Mouse (Mus musculus): Measurements from ENCODE around the gene Myl12a. TPM values are rescaled to one million over a fixed set of nuclear protein-coding genes. Genes with fewer than 3 reads are reported as not detected.

Myl12a gene
- polyA plus RNA-seq, 1 experiment from 2014 or later: 417 TPM

DNA sequence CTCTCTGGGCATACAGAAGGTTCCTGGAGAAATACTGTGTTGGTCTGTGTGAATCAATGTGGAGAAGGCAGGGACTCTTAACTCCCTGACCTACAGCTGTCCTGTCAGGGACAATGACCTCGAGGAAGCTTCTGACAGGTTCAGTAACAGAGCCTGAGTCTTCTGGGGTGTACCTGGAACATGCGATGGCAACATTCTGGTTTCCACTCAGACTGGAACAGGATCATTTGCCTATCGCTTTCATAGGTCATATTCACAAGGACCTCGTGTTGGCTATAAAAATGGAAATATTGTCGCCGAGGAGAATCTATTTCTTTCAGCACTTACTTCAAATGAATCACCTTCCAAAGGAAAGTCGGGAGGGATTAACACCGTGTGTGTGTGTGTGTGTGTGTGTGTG, 23.2 kb upstream of the Myl12a start:
- no peak for ATAC-seq
- 76% methylated on average over 8 of the region's 8 CpGs for WGBS
- Histone ChIP-seq H3K36me3 (ENCODE audit: control insufficient read depth, insufficient read depth) (no peaks in the 10 kb centered on the region), H3K9ac (ENCODE audit: low read depth, low read length) (no peak overlapping the region), H3K27me3 (replicated peaks; ENCODE audit: control insufficient read depth, insufficient read depth, low read length) (no peaks in the 10 kb centered on the region), H3K4me3 (ENCODE audit: low read depth, low read length) (no peak overlapping the region), H3K4me2 (replicated peaks; ENCODE audit: low read depth) (no peak overlapping the region), H3K27ac (ENCODE audit: low read depth, low read length) (no peak overlapping the region), H3K9me3 (ENCODE audit: control insufficient read depth) (no peaks in the 10 kb centered on the region), H3K4me1 (replicated peaks; ENCODE audit: control insufficient read depth, insufficient read depth, low read length) (no peaks in the 10 kb centered on the region)
- TF ChIP-seq CTCF (IDR thresholded peaks at IDR 0.05; ENCODE audit: low read depth): no peak

DNA sequence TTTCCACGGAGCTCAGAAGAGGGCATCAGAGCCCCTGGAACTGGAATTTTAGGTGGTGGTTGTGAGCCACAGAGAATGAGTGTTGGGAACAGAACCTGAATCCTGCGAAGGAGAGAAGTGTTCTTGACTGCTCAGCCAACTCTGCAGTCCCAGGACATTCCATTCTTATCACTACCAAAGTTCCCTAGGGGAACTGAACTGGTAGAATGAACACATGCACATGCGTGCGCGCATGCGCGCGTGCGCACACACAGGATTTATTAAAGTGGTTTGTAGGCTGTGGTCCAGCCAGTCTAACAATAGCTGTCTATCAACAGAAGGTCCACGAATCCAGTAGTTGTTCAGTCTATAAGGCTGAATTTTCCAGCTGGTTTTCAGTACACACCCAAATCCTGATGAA, 21.4 kb upstream of the Myl12a start:
- no peak for ATAC-seq

DNA sequence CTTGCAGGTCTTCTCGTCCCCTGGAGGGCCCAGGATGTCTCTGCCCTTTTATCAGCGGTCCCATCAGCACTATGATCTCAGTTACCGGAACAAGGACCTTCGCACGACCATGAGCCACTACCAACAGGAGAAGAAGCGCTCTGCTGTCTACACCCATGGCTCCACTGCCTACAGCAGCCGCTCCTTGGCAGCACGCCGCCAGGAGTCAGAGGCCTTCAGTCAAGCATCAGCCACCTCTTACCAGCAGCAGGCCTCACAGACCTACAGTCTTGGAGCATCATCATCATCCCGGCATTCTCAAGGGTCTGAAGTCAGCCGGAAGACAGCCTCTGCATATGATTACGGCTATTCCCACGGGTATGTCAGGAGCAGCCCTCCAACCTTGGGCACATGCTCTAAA, 20.2 kb upstream of the Myl12a start:
- Histone ChIP-seq H3K4me1 (replicated peaks; ENCODE audit: control insufficient read depth, insufficient read depth, low read length) (no peaks in the 10 kb centered on the region), H3K4me3 (ENCODE audit: low read depth, low read length) (no peak overlapping the region), H3K27me3 (replicated peaks; ENCODE audit: control insufficient read depth, insufficient read depth, low read length) (no peaks in the 10 kb centered on the region), H3K4me2 (replicated peaks; ENCODE audit: low read depth) (no peak overlapping the region), H3K27ac (ENCODE audit: low read depth, low read length) (no peak overlapping the region), H3K36me3 (ENCODE audit: control insufficient read depth, insufficient read depth) (no peaks in the 10 kb centered on the region), H3K9me3 (ENCODE audit: control insufficient read depth) (no peaks in the 10 kb centered on the region), H3K9ac (ENCODE audit: low read depth, low read length) (no peak overlapping the region)
- ATAC-seq: no peak
- no peak for TF ChIP-seq CTCF (IDR thresholded peaks at IDR 0.05; ENCODE audit: low read depth)
- 90% methylated on average over 13 of the region's 13 CpGs for WGBS

More for the DNA sequence above, 21.4 kb upstream of the Myl12a start:
- Histone ChIP-seq H3K4me1 (replicated peaks; ENCODE audit: control insufficient read depth, insufficient read depth, low read length) (no peaks in the 10 kb centered on the region), H3K9me3 (ENCODE audit: control insufficient read depth) (no peaks in the 10 kb centered on the region), H3K4me2 (replicated peaks; ENCODE audit: low read depth) (no peak overlapping the region), H3K27ac (ENCODE audit: low read depth, low read length) (no peak overlapping the region), H3K27me3 (replicated peaks; ENCODE audit: control insufficient read depth, insufficient read depth, low read length) (no peaks in the 10 kb centered on the region), H3K9ac (ENCODE audit: low read depth, low read length) (no peak overlapping the region), H3K4me3 (ENCODE audit: low read depth, low read length) (no peak overlapping the region), H3K36me3 (ENCODE audit: control insufficient read depth, insufficient read depth) (no peaks in the 10 kb centered on the region)
- 95% methylated on average over 10 of the region's 10 CpGs for WGBS
- no peak for TF ChIP-seq CTCF (IDR thresholded peaks at IDR 0.05; ENCODE audit: low read depth)

DNA sequence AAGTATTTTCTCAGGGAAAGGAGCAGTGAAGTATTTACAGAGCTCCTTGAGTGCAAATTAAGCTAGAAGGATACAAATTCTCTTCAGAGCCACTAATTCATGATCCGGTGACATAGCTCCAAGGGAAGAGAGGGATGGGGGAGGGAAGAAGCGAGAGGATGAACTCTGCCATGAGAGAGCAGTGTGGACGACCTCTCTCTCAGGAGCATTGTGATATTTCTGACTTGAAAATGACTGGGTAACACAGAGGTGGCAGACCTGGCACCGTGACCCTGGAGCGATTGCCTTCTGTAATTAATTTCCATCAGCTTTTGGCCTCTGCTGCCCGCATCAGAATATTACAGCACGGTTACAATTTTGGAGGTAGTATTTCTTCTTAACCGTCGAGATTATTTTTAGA, 17.2 kb upstream of the Myl12a start:
- 64% methylated on average over 9 of the region's 9 CpGs for WGBS
- H3K4me2 ChIP-seq (replicated peaks; ENCODE audit: low read depth): peak overlapping the region; percentile 24; the same call in 1 of the 2 replicates

DNA sequence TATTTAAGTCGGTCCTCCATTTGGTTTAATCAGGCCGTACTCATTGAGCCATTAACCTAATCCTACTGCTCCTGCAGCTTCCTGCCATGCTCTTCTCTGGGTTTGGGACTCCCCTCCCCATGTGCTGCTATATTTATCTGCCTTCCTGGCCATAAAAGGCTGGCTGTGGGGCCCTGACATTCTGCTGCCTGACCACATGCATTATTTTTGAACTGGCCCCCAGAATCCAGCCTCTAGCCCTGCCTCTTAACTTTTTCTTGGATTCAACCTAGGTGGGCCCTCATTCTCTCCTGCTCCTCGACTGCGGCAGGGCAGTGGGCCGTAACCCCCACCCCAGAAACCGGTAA, 16.6 kb upstream of the Myl12a start:
- Histone ChIP-seq H3K4me1 (replicated peaks; ENCODE audit: control insufficient read depth, insufficient read depth, low read length) (no peaks in the 10 kb centered on the region), H3K36me3 (ENCODE audit: control insufficient read depth, insufficient read depth) (no peaks in the 10 kb centered on the region), H3K4me2 (replicated peaks; ENCODE audit: low read depth) (0 out of 2 replicates have a peak overlapping the region, but pooled peaks have one; percentile 24), H3K27ac (ENCODE audit: low read depth, low read length) (no peak overlapping the region), H3K9me3 (ENCODE audit: control insufficient read depth) (no peaks in the 10 kb centered on the region), H3K4me3 (ENCODE audit: low read depth, low read length) (no peak overlapping the region), H3K27me3 (replicated peaks; ENCODE audit: control insufficient read depth, insufficient read depth, low read length) (no peaks in the 10 kb centered on the region), H3K9ac (ENCODE audit: low read depth, low read length) (peak overlapping the region; percentile 31; the same call in 1 of the 2 replicates)
- WGBS: 21% methylated on average over 6 of the region's 6 CpGs
- ATAC-seq: no peak
- no peak for TF ChIP-seq CTCF (IDR thresholded peaks at IDR 0.05; ENCODE audit: low read depth)

More for the DNA sequence above, 17.2 kb upstream of the Myl12a start:
- no peak for TF ChIP-seq CTCF (IDR thresholded peaks at IDR 0.05; ENCODE audit: low read depth)
- no peak overlapping the region for H3K27ac ChIP-seq (ENCODE audit: low read depth, low read length)
- H3K4me3 ChIP-seq (ENCODE audit: low read depth, low read length): no peak overlapping the region
- no peak for ATAC-seq
- H3K9ac ChIP-seq (ENCODE audit: low read depth, low read length): 0 out of 2 replicates have a peak overlapping the region, but pooled peaks have one; percentile 31
- H3K4me1 ChIP-seq (replicated peaks; ENCODE audit: control insufficient read depth, insufficient read depth, low read length): no peaks in the 10 kb centered on the region
- no peaks in the 10 kb centered on the region for H3K9me3 ChIP-seq (ENCODE audit: control insufficient read depth)
- no peaks in the 10 kb centered on the region for H3K36me3 ChIP-seq (ENCODE audit: control insufficient read depth, insufficient read depth)
- H3K27me3 ChIP-seq (replicated peaks; ENCODE audit: control insufficient read depth, insufficient read depth, low read length): no peaks in the 10 kb centered on the region

DNA sequence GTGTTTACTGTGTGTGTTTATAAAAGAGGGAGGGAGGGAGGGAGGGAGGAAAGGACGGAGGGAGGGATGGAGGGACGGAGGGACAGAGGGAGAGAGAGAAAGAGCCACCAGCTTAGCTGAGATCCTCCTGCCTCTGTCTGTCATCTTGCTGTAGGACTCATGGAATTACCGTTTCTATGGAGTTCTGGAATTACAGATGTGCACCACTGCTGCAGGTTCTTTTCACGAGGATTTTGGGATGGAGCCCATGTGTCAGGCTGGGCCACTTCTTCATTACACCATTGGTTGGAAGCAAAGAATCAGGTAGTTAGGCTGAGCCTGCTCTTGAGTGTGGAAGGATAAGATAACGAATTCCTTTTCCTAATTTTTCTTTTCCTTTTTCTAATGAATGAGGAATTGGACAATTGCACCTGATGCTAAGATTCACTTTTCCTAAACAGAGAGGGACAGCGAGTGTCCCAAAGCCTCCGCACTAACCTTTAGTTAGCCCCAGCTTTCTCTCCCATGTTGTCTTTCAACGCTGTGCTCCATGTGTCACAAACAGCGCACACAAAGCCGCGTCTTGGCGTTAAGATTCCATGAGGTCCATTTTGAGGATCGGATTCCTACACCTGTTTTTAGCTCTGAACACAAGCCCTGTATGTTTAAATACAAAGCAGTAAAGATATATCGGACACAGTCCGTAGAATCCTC, 16.1 kb upstream of the Myl12a start:
- TF ChIP-seq CTCF (IDR thresholded peaks at IDR 0.05; ENCODE audit: low read depth): no peak
- no peak for ATAC-seq
- no peak overlapping the region for H3K9ac ChIP-seq (ENCODE audit: low read depth, low read length)
- no peaks in the 10 kb centered on the region for H3K4me1 ChIP-seq (replicated peaks; ENCODE audit: control insufficient read depth, insufficient read depth, low read length)
- H3K27me3 ChIP-seq (replicated peaks; ENCODE audit: control insufficient read depth, insufficient read depth, low read length): no peaks in the 10 kb centered on the region
- WGBS: 83% methylated on average over 15 of the region's 15 CpGs
- H3K4me2 ChIP-seq (replicated peaks; ENCODE audit: low read depth): 0 out of 2 replicates have a peak overlapping the region, but pooled peaks have one; percentile 24
- H3K4me3 ChIP-seq (ENCODE audit: low read depth, low read length): no peak overlapping the region
- no peaks in the 10 kb centered on the region for H3K9me3 ChIP-seq (ENCODE audit: control insufficient read depth)
- no peaks in the 10 kb centered on the region for H3K36me3 ChIP-seq (ENCODE audit: control insufficient read depth, insufficient read depth)
- no peak overlapping the region for H3K27ac ChIP-seq (ENCODE audit: low read depth, low read length)

All from intestine, postnatal 0 days (tissue).